Mouse (Mus musculus) ES-Bruce4 (cell line): ENCODE measurements around the gene Nsrp1. TPM values are rescaled to one million over a fixed set of nuclear protein-coding genes. Genes with fewer than 3 reads are reported as not detected.

Experiments
- H3K27ac ChIP-seq: 2 replicates; pipeline ENCODE4 v1.5.1; 2012; ENCODE audit warnings: low read length, inconsistent platforms; ENCODE audit not compliant: insufficient read depth
- H3K27me3 ChIP-seq: 2 replicates; pipeline ENCODE4 v1.6.1; 2012; ENCODE audit warnings: mild to moderate bottlenecking, low read length, inconsistent platforms; ENCODE audit not compliant: control insufficient read depth, poor library complexity, insufficient read depth, severe bottlenecking
- H3K36me3 ChIP-seq: 2 replicates; pipeline ENCODE4 v1.6.1; 2012; ENCODE audit warnings: inconsistent platforms, mild to moderate bottlenecking, low read length, moderate library complexity; ENCODE audit not compliant: control insufficient read depth, poor library complexity, insufficient read depth, severe bottlenecking
- H3K4me1 ChIP-seq: one replicate; pipeline ENCODE4 v1.8.1; 2011; ENCODE audit warnings: low read length; ENCODE audit not compliant: control insufficient read depth, insufficient read depth
- H3K4me3 ChIP-seq: 2 replicates; pipeline ENCODE4 v1.5.1; 2011; ENCODE audit warnings: low read depth, mild to moderate bottlenecking, low read length
- H3K9ac ChIP-seq: 2 replicates; pipeline ENCODE4 v1.6.1; 2012; ENCODE audit warnings: low read depth, mild to moderate bottlenecking, inconsistent platforms; ENCODE audit not compliant: poor library complexity, severe bottlenecking
- H3K9me3 ChIP-seq: replicated peaks from 2 replicates; pipeline ENCODE4 v1.6.1; 2012; ENCODE audit warnings: mild to moderate bottlenecking, low read length, inconsistent platforms; ENCODE audit not compliant: control insufficient read depth, poor library complexity, insufficient read depth, severe bottlenecking
- CTCF ChIP-seq: IDR thresholded peaks from one replicate; pipeline ENCODE4 v1.8.1; 2011; ENCODE audit warnings: low read depth, low read length
- EP300 ChIP-seq: IDR thresholded peaks from 2 replicates; pipeline ENCODE4 v1.6.1; 2011; ENCODE audit warnings: low read depth, low read length; ENCODE audit not compliant: insufficient read depth
- POLR2A ChIP-seq: IDR thresholded peaks from one replicate; pipeline ENCODE4 v1.8.1; 2011; ENCODE audit warnings: low read length; ENCODE audit not compliant: insufficient read depth
- polyA plus RNA-seq: library from polyadenylated mRNA; stranded (reverse); fragments of >200 nt; gene quantifications from 2 replicates; pipeline ENCODE4 v1.2.4, GENCODE M21; 2011; ENCODE audit warnings: low read depth; ENCODE audit not compliant: missing spikeins, insufficient read depth, insufficient read length

Nsrp1 gene
- polyA plus RNA-seq, 1 experiment: 28.3 TPM

DNA sequence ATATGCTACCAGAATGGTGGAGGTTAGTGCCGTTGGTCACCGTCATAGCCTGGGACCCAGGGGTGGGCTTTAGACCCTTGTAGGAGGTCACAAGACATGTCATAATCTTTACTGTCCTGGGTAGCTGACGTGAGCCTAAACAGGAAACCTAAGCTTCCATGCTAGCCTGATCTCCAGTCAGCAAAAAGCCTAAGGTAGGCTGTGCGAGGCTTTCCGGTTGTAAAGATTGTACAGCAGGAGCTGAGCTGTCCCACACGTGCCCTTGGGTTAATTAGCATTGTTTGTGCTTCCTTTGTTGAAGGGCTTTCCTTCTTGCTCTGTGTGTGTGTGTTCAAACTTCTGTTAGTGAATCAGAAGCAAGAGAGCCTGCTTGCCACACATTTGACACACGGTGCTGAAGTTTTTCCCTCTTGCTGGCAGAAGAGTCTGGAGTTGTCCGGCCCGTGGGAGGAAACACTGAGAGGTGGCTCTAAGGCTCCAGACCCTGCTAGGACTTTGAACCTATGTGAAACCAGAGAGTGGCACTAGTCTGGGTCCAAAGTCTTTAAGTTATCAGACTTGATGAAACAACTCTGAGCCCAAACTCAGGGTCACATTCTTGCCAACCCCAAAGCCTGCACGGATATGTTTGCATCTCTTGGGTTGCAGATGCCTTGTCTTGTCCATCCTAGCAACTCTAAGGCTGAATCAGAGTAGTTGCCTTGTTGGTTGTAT is 67.3 kb downstream of the Nsrp1 start:
- Histone ChIP-seq H3K4me1 (no peaks in the 10 kb centered on the region), H3K27ac (no peak overlapping the region), H3K9me3 (no peaks in the 10 kb centered on the region), H3K9ac (no peak overlapping the region), H3K27me3 (no peaks in the 10 kb centered on the region), H3K4me3 (no peak overlapping the region), H3K36me3 (no peaks in the 10 kb centered on the region)
- TF ChIP-seq EP300 (no peak), CTCF (no peak), POLR2A (no peak)

DNA sequence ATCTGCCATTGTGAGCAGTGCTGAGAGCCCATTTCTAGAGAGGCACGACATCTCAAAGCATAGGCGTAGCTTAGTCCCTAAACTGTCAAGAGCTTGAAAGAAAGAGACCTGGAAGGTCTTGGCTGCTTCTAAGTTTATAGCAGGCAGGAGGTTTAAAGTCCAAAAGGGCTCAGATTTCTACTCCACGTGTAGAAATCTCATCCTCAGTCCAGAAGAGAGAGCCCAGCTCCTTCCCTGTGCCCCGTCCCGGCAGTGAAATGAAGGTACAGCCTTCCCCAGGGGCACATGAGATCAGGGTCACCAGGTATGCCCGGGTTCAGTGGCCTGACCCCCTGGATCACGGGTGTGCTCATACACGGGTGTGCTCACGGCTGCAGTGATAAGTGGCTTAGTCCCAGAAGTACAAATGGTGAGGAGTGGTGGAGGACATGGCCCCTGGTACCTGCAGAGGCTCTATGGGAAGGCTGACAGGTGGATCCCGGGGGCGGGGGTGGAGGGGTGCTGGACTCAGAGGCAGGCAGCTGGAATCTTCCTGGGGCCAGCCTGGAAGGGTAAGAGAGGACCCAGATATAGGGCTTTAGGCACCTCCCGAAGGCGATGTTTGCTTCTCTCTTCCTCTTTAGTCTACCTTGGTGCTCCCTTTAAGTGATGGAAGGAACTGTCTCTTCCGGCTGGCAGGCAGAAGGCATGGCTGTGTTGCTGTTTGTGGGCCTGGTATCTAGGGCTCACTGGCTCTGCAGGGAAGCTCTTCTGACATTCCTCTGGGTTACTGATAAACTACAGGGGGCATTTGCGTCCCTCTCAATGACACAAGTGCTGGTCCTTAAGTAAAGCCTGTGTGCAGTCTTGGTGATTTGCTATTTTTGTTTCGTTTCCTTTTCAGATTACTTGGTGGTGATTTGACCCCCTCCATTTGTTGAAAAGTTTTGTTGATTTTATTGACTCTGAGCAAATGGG is 68.9 kb downstream of the Nsrp1 start:
- H3K9ac ChIP-seq: no peak overlapping the region
- no peaks in the 10 kb centered on the region for H3K4me1 ChIP-seq
- H3K4me3 ChIP-seq: no peak overlapping the region
- TF ChIP-seq CTCF (no peak), POLR2A (no peak), EP300 (no peak)
- H3K27ac ChIP-seq: no peak overlapping the region
- no peaks in the 10 kb centered on the region for H3K9me3 ChIP-seq
- H3K36me3 ChIP-seq: no peaks in the 10 kb centered on the region
- H3K27me3 ChIP-seq: no peaks in the 10 kb centered on the region

DNA sequence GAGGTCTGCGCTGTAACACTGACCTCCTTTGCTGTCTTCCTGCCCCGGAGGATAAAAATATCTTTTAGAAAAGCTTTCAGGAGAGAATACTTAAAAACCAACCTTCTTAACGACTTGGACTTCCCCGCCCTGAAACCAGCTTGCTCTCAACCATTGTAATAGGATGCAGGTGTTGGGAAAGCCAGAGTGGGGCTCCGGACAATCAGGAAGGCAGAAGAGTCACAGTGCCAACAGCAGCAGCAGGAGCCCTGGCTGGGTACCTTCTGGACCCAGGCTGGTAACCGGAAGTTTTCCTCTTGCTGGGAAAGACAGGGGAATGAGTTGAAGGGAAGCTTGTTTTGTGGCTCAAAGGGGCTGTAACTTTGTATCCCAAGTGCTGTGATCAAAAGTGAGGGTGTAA is 71.6 kb downstream of the Nsrp1 start:
- Histone ChIP-seq H3K36me3 (no peaks in the 10 kb centered on the region), H3K9ac (no peak overlapping the region), H3K27me3 (no peaks in the 10 kb centered on the region), H3K9me3 (no peaks in the 10 kb centered on the region), H3K27ac (no peak overlapping the region), H3K4me3 (no peak overlapping the region), H3K4me1 (no peaks in the 10 kb centered on the region)
- no peak for TF ChIP-seq EP300
- no peak for TF ChIP-seq POLR2A
- TF ChIP-seq CTCF: no peak

DNA sequence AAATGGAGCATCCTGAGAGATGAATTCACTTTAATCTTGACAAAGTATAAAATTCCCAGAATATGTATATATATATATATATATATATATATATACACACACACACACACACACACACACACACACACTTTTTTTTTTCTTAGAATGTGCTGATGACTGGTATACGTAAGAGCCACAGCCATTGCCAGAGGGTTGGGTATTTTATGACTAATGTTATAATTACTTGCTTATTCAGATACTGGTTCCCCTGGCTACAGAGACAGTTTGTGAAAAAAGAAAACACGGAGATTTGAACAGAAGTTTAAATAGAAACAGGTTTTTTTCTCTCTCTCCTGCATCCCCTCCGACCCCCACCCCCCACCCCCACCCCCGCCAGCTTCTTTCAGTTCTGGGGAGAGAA is 72.4 kb downstream of the Nsrp1 start:
- Histone ChIP-seq H3K36me3 (no peaks in the 10 kb centered on the region), H3K27ac (no peak overlapping the region), H3K27me3 (no peaks in the 10 kb centered on the region), H3K9ac (no peak overlapping the region), H3K9me3 (no peaks in the 10 kb centered on the region), H3K4me1 (no peaks in the 10 kb centered on the region), H3K4me3 (no peak overlapping the region)
- TF ChIP-seq EP300 (no peak), CTCF (no peak), POLR2A (no peak)

DNA sequence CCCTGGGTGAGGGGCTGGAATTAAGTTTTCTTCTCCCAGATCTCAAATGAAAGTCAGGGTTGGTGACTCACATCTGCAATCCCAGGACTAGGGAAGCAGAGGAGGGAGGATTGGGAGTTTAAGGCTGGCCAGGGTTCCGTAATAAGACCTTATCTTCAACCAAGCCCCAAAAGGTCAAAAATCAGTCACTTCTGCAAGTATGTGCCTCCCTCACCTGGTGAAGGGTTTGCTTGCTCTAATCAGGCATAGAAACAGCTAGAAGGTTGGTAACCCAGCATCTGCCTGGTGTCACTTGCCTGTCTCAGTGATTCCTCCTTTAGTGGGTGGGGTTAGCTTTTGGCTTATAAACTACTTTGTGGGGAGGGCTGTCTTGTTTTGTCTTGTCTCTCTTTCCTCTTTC is 75.9 kb downstream of the Nsrp1 start:
- Histone ChIP-seq H3K36me3 (no peaks in the 10 kb centered on the region), H3K9me3 (no peaks in the 10 kb centered on the region), H3K27me3 (peaks cover 14% of the 10 kb centered on the region), H3K27ac (no peak overlapping the region), H3K4me3 (no peak overlapping the region), H3K9ac (no peak overlapping the region), H3K4me1 (no peaks in the 10 kb centered on the region)
- TF ChIP-seq POLR2A (no peak), CTCF (no peak), EP300 (no peak)

DNA sequence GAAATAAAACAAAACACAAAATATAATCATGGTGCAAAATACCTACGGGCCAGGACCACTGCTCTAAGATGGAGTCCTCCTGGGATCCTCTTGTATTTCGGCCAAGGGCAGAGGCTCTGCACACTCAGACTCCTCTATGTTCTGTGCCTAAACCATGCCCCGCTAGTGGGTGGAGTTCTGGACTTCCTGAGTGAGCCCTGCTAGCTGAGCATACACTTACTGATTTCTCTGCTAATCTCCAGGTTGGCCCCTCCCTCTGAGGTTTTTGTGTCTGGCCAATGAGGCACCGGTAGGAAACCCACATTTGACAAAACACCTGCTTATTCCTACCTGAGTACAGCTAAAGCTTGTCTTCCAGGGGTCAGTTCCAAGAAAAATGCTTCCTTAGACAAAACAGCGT is 77.5 kb downstream of the Nsrp1 start:
- TF ChIP-seq EP300 (no peak), POLR2A (no peak), CTCF (no peak)

More for the DNA sequence above, 77.5 kb downstream of the Nsrp1 start:
- H3K4me1 ChIP-seq: no peaks in the 10 kb centered on the region
- H3K27me3 ChIP-seq: peaks cover 14% of the 10 kb centered on the region
- H3K36me3 ChIP-seq: no peaks in the 10 kb centered on the region
- H3K27ac ChIP-seq: no peak overlapping the region
- H3K9me3 ChIP-seq: no peaks in the 10 kb centered on the region
- H3K9ac ChIP-seq: no peak overlapping the region
- no peak overlapping the region for H3K4me3 ChIP-seq
